Mouse (Mus musculus): ENCODE data around the gene Zfp385a.

GRCm38 (mm10) chr15:103382795-103383406 is 43.0 kb upstream of the Zfp385a start:
- TF ChIP-seq CTCF (IDR thresholded peaks at IDR 0.05; ENCODE audit: low read depth, low read length) (no peak), POLR2A (IDR thresholded peaks at IDR 0.05; ENCODE audit: extremely low read depth, insufficient read depth, low read length) (no peak)
